Mouse (Mus musculus): ENCODE results near the gene B130006D01Rik. TPM values are rescaled to one million over a fixed set of nuclear protein-coding genes. Genes with fewer than 3 reads are reported as not detected.

The B130006D01Rik gene
- total RNA-seq, 4 experiments from 2014 or later = 0.20 to 0.54 (median 0.34) TPM

GRCm38 (mm10) chr11:95769208-95769607 lies 45.8 kb downstream of the B130006D01Rik start:
- no peak for DNase-seq (ENCODE audit: low spot score in 2 of 2)

GRCm38 (mm10) chr11:95770720-95771364 lies 47.5 kb downstream of the B130006D01Rik start:
- no peak for DNase-seq (ENCODE audit: low spot score in 2 of 2)

- DNase-seq (ENCODE audit: low spot score in 2 of 2) = no peak
Observed at GRCm38 (mm10) chr11:95771665-95772064, 48.3 kb downstream of the B130006D01Rik start.

- no peak for DNase-seq (ENCODE audit: low spot score in 2 of 2)
Observed at GRCm38 (mm10) chr11:95773264-95773663, 49.9 kb downstream of the B130006D01Rik start.

Other genes with a start within 250 kb of the B130006D01Rik start
- under 1 TPM; 0.13 to 0.45 (median 0.30) TPM for gene Nxph3, start 209.0 kb upstream of the B130006D01Rik start, total RNA-seq (2022)
- 1 to 10 TPM in 1 of 4 experiments, under 1 TPM in 3; 0.12 to 1.0 (median 0.29) TPM for gene Ngfr, start 135.9 kb upstream of the B130006D01Rik start, total RNA-seq (2022)
- 100 to 1,000 TPM; 142 to 193 (median 171) TPM for gene Phb, start 56.6 kb upstream of the B130006D01Rik start, total RNA-seq (2022)
- gene Zfp652, start 10.9 kb upstream of the B130006D01Rik start, total RNA-seq (2022) = 100 to 1,000 TPM; 107 to 171 (median 133) TPM
- 100 to 1,000 TPM; 341 to 419 (median 369) TPM for gene Phospho1, start 100.9 kb downstream of the B130006D01Rik start, total RNA-seq (2022)
- 1 to 10 TPM; 2.3 to 4.0 (median 2.8) TPM for gene Gngt2, start 113.6 kb downstream of the B130006D01Rik start, total RNA-seq (2022)
- 1 to 10 TPM in 3 of 4 experiments, under 1 TPM in 1; 0.77 to 2.2 (median 1.5) TPM for gene Abi3, start 118.9 kb downstream of the B130006D01Rik start, total RNA-seq (2022)
- gene B4galnt2, start 191.3 kb downstream of the B130006D01Rik start, total RNA-seq (2022) = not detected

All from gastrocnemius, adult 8-10 months (tissue).